Mouse (Mus musculus) lung, embryonic 16.5 days (tissue): ENCODE results near the gene Slc7a7. TPM values are rescaled to one million over a fixed set of nuclear protein-coding genes. Genes with fewer than 3 reads are reported as not detected.

Experiments
- ATAC-seq: fragments of 200-750 bp; cut with Nextera tagmentation; 2 replicates; pipeline ENCODE4 v1.8.0; 2017; ENCODE audit warnings: low read depth, mild to moderate bottlenecking, moderate library complexity
- H3K27ac ChIP-seq: fragments of 300-500 bp; sonication (generic); 2 replicates; pipeline ENCODE4 v1.5.1; 2014; ENCODE audit warnings: mild to moderate bottlenecking, control low read depth, low read length
- H3K27me3 ChIP-seq: fragments of 300-500 bp; sonication (generic); 2 replicates; pipeline ENCODE4 v1.6.1; 2014; ENCODE audit warnings: low read depth, low read length, mixed read lengths; ENCODE audit not compliant: control insufficient read depth, insufficient read depth
- H3K36me3 ChIP-seq: fragments of 300-500 bp; sonication (generic); 2 replicates; pipeline ENCODE4 v1.6.1; 2014; ENCODE audit warnings: low read length; ENCODE audit not compliant: control insufficient read depth, insufficient read depth
- H3K4me1 ChIP-seq: fragments of 300-500 bp; sonication (generic); replicated peaks from 2 replicates; pipeline ENCODE4 v1.6.1; 2014; ENCODE audit warnings: low read length, mixed read lengths; ENCODE audit not compliant: control insufficient read depth, insufficient read depth
- H3K4me2 ChIP-seq: fragments of 300-500 bp; sonication (generic); 2 replicates; pipeline ENCODE4 v1.6.1; 2014; ENCODE audit warnings: low read depth, low read length, control low read depth
- H3K4me3 ChIP-seq: fragments of 300-500 bp; sonication (generic); 2 replicates; pipeline ENCODE4 v1.5.1; 2014; ENCODE audit warnings: mild to moderate bottlenecking, low read length, control low read depth
- H3K9ac ChIP-seq: fragments of 300-500 bp; sonication (generic); 2 replicates; pipeline ENCODE4 v1.6.1; 2014; ENCODE audit warnings: low read length, control low read depth
- H3K9me3 ChIP-seq: fragments of 300-500 bp; sonication (generic); 2 replicates; pipeline ENCODE4 v1.6.1; 2016; ENCODE audit warnings: low read length; ENCODE audit not compliant: control insufficient read depth
- WGBS: fragments of 180-500 bp; shearing (Covaris S2); extraction: QIAGEN DNeasy Blood & Tissue Kit; methylation state at CpG from one replicate; pipeline ENCODE4 v1.1.7; 2014; 5-methylcytosine and 5-hydroxymethylcytosine counted together
- polyA plus RNA-seq: library from polyadenylated mRNA; unstranded; fragments of >200 nt; fragmentation: Nextera tagmentation; extraction: Ambion mirVana; gene quantifications from 2 replicates; pipeline ENCODE4 v1.2.1, GENCODE M21; 2015

The Slc7a7 gene
- polyA plus RNA-seq, 1 experiment from 2014 or later: 14.2 TPM

GRCm38 (mm10) chr14:54445476-54445875 is 27.9 kb upstream of the Slc7a7 start:
- peaks cover 11% of the 10 kb centered on the region for H3K4me1 ChIP-seq
- no peak for ATAC-seq

GRCm38 (mm10) chr14:54443712-54444618 is 26.4 kb upstream of the Slc7a7 start:
- Histone ChIP-seq H3K4me2 (no peak overlapping the region), H3K27me3 (no peaks in the 10 kb centered on the region), H3K4me3 (no peak overlapping the region), H3K36me3 (peaks cover 15% of the 10 kb centered on the region), H3K9me3 (no peaks in the 10 kb centered on the region), H3K27ac (no peak overlapping the region; the same call in none of the 2 replicates), H3K9ac (no peak overlapping the region), H3K4me1 (peaks cover 11% of the 10 kb centered on the region)
- peak; percentile 47; the same call in 1 of the 2 replicates for ATAC-seq
- WGBS: 55% methylated on average over 15 of the region's 15 CpGs

More at GRCm38 (mm10) chr14:54445476-54445875, 27.9 kb upstream of the Slc7a7 start:
- Histone ChIP-seq H3K9me3 (no peaks in the 10 kb centered on the region), H3K27me3 (no peaks in the 10 kb centered on the region), H3K4me3 (no peak overlapping the region), H3K4me2 (no peak overlapping the region), H3K27ac (no peak overlapping the region), H3K36me3 (no peaks in the 10 kb centered on the region; the same call in 1 of the 2 replicates), H3K9ac (no peak overlapping the region)
- WGBS: 55% methylated on average over 3 of the region's 3 CpGs

GRCm38 (mm10) chr14:54443196-54443595 is 25.6 kb upstream of the Slc7a7 start:
- 17% methylated on average over 3 of the region's 3 CpGs for WGBS
- no peak overlapping the region for H3K4me2 ChIP-seq

GRCm38 (mm10) chr14:54442548-54442947 is 25.0 kb upstream of the Slc7a7 start:
- ATAC-seq: no peak
- peak overlapping the region; percentile 54 for H3K27ac ChIP-seq

More at GRCm38 (mm10) chr14:54443196-54443595, 25.6 kb upstream of the Slc7a7 start:
- no peaks in the 10 kb centered on the region for H3K27me3 ChIP-seq
- H3K9ac ChIP-seq: no peak overlapping the region
- ATAC-seq: peak; percentile 87
- H3K4me3 ChIP-seq: no peak overlapping the region
- peaks cover 8% of the 10 kb centered on the region; the same call in 1 of the 2 replicates for H3K4me1 ChIP-seq
- peak overlapping the region; percentile 54 for H3K27ac ChIP-seq
- H3K9me3 ChIP-seq: no peaks in the 10 kb centered on the region
- H3K36me3 ChIP-seq: peaks cover 22% of the 10 kb centered on the region

GRCm38 (mm10) chr14:54441365-54441764 is 23.8 kb upstream of the Slc7a7 start:
- WGBS: 74% methylated on average over 4 of the region's 4 CpGs
- no peak overlapping the region for H3K27ac ChIP-seq
- H3K27me3 ChIP-seq: no peaks in the 10 kb centered on the region

More at GRCm38 (mm10) chr14:54442548-54442947, 25.0 kb upstream of the Slc7a7 start:
- Histone ChIP-seq H3K4me1 (peaks cover 8% of the 10 kb centered on the region; the same call in 1 of the 2 replicates), H3K9me3 (no peaks in the 10 kb centered on the region), H3K4me2 (no peak overlapping the region), H3K27me3 (no peaks in the 10 kb centered on the region), H3K4me3 (no peak overlapping the region), H3K36me3 (peaks cover 26% of the 10 kb centered on the region), H3K9ac (no peak overlapping the region)
- 84% methylated on average over 3 of the region's 3 CpGs for WGBS

GRCm38 (mm10) chr14:54440538-54440937 is 23.0 kb upstream of the Slc7a7 start:
- Histone ChIP-seq H3K27me3 (no peaks in the 10 kb centered on the region), H3K4me1 (peaks cover 8% of the 10 kb centered on the region; the same call in 1 of the 2 replicates), H3K27ac (no peak overlapping the region), H3K4me3 (no peak overlapping the region), H3K4me2 (no peak overlapping the region), H3K9me3 (no peaks in the 10 kb centered on the region), H3K9ac (no peak overlapping the region), H3K36me3 (peaks cover 42% of the 10 kb centered on the region)
- ATAC-seq: no peak
- 83% methylated on average over 14 of the region's 14 CpGs for WGBS

More at GRCm38 (mm10) chr14:54441365-54441764, 23.8 kb upstream of the Slc7a7 start:
- H3K9me3 ChIP-seq: no peaks in the 10 kb centered on the region
- H3K4me3 ChIP-seq: no peak overlapping the region
- H3K4me1 ChIP-seq: peaks cover 8% of the 10 kb centered on the region; the same call in 1 of the 2 replicates
- H3K9ac ChIP-seq: no peak overlapping the region
- H3K4me2 ChIP-seq: no peak overlapping the region
- H3K36me3 ChIP-seq: peaks cover 36% of the 10 kb centered on the region
- no peak for ATAC-seq

GRCm38 (mm10) chr14:54439610-54440009 is 22.0 kb upstream of the Slc7a7 start:
- Histone ChIP-seq H3K27ac (no peak overlapping the region), H3K4me1 (peaks cover 12% of the 10 kb centered on the region; the same call in 1 of the 2 replicates), H3K36me3 (peaks cover 43% of the 10 kb centered on the region), H3K27me3 (no peaks in the 10 kb centered on the region), H3K9me3 (no peaks in the 10 kb centered on the region), H3K4me3 (no peak overlapping the region), H3K4me2 (no peak overlapping the region), H3K9ac (no peak overlapping the region)
- no peak for ATAC-seq
- 63% methylated on average over 7 of the region's 7 CpGs for WGBS

GRCm38 (mm10) chr14:54439155-54439554 is 21.6 kb upstream of the Slc7a7 start:
- Histone ChIP-seq H3K4me1 (peaks cover 15% of the 10 kb centered on the region), H3K27ac (no peak overlapping the region), H3K27me3 (no peaks in the 10 kb centered on the region), H3K9me3 (no peaks in the 10 kb centered on the region), H3K4me3 (no peak overlapping the region), H3K36me3 (peaks cover 43% of the 10 kb centered on the region), H3K9ac (no peak overlapping the region), H3K4me2 (no peak overlapping the region)
- ATAC-seq: no peak
- WGBS: 81% methylated on average over 12 of the region's 12 CpGs

GRCm38 (mm10) chr14:54435194-54435918 is 17.8 kb upstream of the Slc7a7 start:
- Histone ChIP-seq H3K36me3 (peaks cover 42% of the 10 kb centered on the region), H3K4me1 (peaks cover 25% of the 10 kb centered on the region), H3K27ac (no peak overlapping the region), H3K9me3 (no peaks in the 10 kb centered on the region), H3K4me3 (no peak overlapping the region), H3K9ac (no peak overlapping the region), H3K27me3 (no peaks in the 10 kb centered on the region), H3K4me2 (no peak overlapping the region)
- WGBS: 70% methylated on average over 11 of the region's 11 CpGs
- ATAC-seq: no peak
